Mouse (Mus musculus) forebrain, postnatal 0 days (tissue): Measurements from ENCODE around the gene Rbm44. TPM values are rescaled to one million over a fixed set of nuclear protein-coding genes. Genes with fewer than 3 reads are reported as not detected.

ENCODE experiments used
- ATAC-seq: fragments of 200-750 bp; cut with Nextera tagmentation; 2 replicates; pipeline ENCODE4 v1.8.0; 2017; ENCODE audit warnings: mild to moderate bottlenecking, moderate library complexity
- DNase-seq: peaks from one replicate; pipeline ENCODE4 v3.0.0-alpha.2; 2015
- H3K27ac ChIP-seq: fragments of 300-500 bp; sonication (generic); 2 replicates; pipeline ENCODE4 v1.5.1; 2014; ENCODE audit warnings: low read depth, mild to moderate bottlenecking, antibody characterized with exemption, low read length, moderate library complexity, mixed read lengths
- H3K27me3 ChIP-seq: fragments of 300-500 bp; sonication (generic); 2 replicates; pipeline ENCODE4 v1.6.1; 2014; ENCODE audit warnings: mild to moderate bottlenecking, low read length, mixed read lengths; ENCODE audit not compliant: insufficient read depth
- H3K36me3 ChIP-seq: fragments of 300-500 bp; sonication (generic); 2 replicates; pipeline ENCODE4 v1.6.1; 2014; ENCODE audit warnings: mild to moderate bottlenecking, moderate library complexity; ENCODE audit not compliant: insufficient read depth
- H3K4me1 ChIP-seq: fragments of 300-500 bp; sonication (generic); 2 replicates; pipeline ENCODE4 v1.6.1; 2014; ENCODE audit warnings: antibody characterized with exemption; ENCODE audit not compliant: insufficient read depth
- H3K4me2 ChIP-seq: fragments of 300-500 bp; sonication (generic); 2 replicates; pipeline ENCODE4 v1.6.1; 2014; ENCODE audit warnings: low read depth, mild to moderate bottlenecking, moderate library complexity
- H3K4me3 ChIP-seq: fragments of 300-500 bp; sonication (generic); 2 replicates; pipeline ENCODE4 v1.5.1; 2014; ENCODE audit warnings: low read depth, low read length, mixed read lengths
- H3K9ac ChIP-seq: fragments of 300-500 bp; sonication (generic); 2 replicates; pipeline ENCODE4 v1.6.1; 2014; ENCODE audit warnings: mild to moderate bottlenecking
- H3K9me3 ChIP-seq: fragments of 300-500 bp; sonication (generic); 2 replicates; pipeline ENCODE4 v1.6.1; 2016; ENCODE audit warnings: low read length
- CTCF ChIP-seq: sonication (generic); IDR thresholded peaks from 2 replicates; pipeline ENCODE4 v1.5.1; 2016; ENCODE audit warnings: antibody characterized with exemption, control low read depth, low read depth
- WGBS: fragments of 180-500 bp; shearing (Covaris S2); extraction: QIAGEN DNeasy Blood & Tissue Kit; methylation state at CpG from one replicate; pipeline ENCODE4 v1.1.7; 2014; 5-methylcytosine and 5-hydroxymethylcytosine counted together
- polyA plus RNA-seq: library from polyadenylated mRNA; unstranded; fragments of >200 nt; fragmentation: Nextera tagmentation; extraction: Ambion mirVana; gene quantifications from 2 replicates; pipeline ENCODE4 v1.2.1, GENCODE M21; 2015
- total RNA-seq: library from RNA; depleted of rRNA; stranded (reverse); fragments of >200 nt; gene quantifications from 2 replicates; pipeline ENCODE4 v1.2.3, GENCODE M21; 2014; rRNA removed

Rbm44 gene
- total RNA-seq: 0.29 TPM in 1 of 2 replicates, not detected in the other
- 0.11 and 0.19 TPM in 2 replicates for polyA plus RNA-seq

DNA sequence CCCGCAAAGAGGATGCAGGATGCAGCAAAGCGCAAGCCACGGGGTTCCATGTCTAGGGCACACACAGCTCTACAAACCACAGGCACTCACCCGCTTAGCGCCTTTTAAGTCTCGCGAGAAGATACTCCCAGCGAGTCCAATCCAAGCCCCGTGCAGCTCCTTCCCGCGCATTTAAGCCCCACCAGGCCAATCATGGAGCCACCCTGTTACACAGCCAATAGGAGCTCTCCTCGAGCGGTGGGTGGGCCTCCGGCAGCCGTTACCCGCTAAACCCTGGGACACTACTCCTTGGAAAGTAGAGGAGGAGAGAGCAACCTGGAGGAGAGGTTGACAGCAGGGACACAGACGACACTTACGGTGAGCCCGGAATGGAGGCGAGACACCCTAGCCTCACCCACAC lies at the start of gene Rbm44:
Gene Rbm44, plus strand, starts transcription at position 277 of the 400 bp plus-strand sequence.
- H3K27ac ChIP-seq: no peak within 1 kb of the TSS

DNA sequence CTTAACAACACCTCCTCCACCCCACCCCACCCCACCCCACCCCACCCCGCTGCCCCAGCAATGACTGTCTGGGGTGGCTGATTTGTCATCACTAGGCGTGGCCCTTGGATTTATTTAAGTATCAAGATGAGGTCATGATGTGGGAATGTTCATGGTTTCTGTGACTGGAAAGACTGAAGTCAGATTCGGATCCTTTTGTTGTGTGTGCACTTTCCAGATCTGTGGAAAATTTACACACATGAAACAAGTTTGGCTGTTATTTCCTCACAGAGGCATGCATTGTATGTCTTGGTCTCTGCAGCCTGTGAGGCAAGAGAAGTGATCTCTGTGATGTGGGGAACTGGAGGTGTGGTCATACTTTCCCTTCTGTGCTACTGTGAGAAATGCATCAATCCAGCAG lies 49.6 kb upstream of the Rbm44 start:
- Histone ChIP-seq H3K36me3 (no peaks in the 10 kb centered on the region), H3K9me3 (no peaks in the 10 kb centered on the region), H3K4me1 (no peaks in the 10 kb centered on the region), H3K4me2 (no peak overlapping the region), H3K27ac (no peak overlapping the region), H3K4me3 (no peak overlapping the region), H3K9ac (no peak overlapping the region), H3K27me3 (no peaks in the 10 kb centered on the region)
- 88% methylated on average over 3 of the region's 3 CpGs for WGBS
- DNase-seq (no peak), ATAC-seq (no peak)
- TF ChIP-seq CTCF: no peak

More for the DNA sequence above, at the start of gene Rbm44:
- H3K4me3 ChIP-seq: no peak within 1 kb of the TSS
- no peak within 1 kb of the TSS for H3K4me2 ChIP-seq
- no peaks in the 10 kb centered on the region for H3K9me3 ChIP-seq
- H3K9ac ChIP-seq: no peak within 1 kb of the TSS
- ATAC-seq (no peak; the same call in 1 of the 2 replicates), DNase-seq (no peak)
- TF ChIP-seq CTCF: no peak
- no peaks in the 10 kb centered on the region for H3K4me1 ChIP-seq
- H3K27me3 ChIP-seq: no peaks in the 10 kb centered on the region
- no peaks in the 10 kb centered on the region for H3K36me3 ChIP-seq
- WGBS: 75% methylated on average over 20 of the region's 20 CpGs

DNA sequence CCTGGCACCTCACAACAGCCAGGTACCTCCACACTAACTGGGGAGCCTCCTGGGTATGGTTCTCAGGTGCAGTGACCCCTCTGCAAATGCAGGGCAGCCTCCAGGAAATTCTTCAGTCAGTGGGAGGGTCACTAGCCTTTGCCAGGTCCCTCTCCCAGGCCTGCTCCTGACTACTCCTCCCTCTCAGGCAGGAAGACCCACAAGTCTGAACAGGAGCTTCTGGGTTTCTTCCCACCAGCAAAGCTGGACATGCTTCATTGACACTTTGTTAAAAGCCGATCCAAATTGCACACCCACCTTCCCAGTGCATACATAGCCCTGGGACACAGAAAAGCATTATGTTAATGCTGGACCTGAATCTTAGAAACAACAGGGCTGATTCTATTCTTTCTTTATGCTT lies 49.0 kb upstream of the Rbm44 start:
- WGBS: 73% methylated on average over 1 of the region's 1 CpGs
- Histone ChIP-seq H3K9ac (no peak overlapping the region), H3K27ac (no peak overlapping the region), H3K9me3 (no peaks in the 10 kb centered on the region), H3K4me2 (no peak overlapping the region), H3K36me3 (0 out of 2 replicates have a peak, but pooled peaks cover 3% of the 10 kb centered on the region), H3K27me3 (no peaks in the 10 kb centered on the region), H3K4me3 (no peak overlapping the region), H3K4me1 (no peaks in the 10 kb centered on the region)
- DNase-seq: no peak
- ATAC-seq: no peak
- no peak for TF ChIP-seq CTCF

DNA sequence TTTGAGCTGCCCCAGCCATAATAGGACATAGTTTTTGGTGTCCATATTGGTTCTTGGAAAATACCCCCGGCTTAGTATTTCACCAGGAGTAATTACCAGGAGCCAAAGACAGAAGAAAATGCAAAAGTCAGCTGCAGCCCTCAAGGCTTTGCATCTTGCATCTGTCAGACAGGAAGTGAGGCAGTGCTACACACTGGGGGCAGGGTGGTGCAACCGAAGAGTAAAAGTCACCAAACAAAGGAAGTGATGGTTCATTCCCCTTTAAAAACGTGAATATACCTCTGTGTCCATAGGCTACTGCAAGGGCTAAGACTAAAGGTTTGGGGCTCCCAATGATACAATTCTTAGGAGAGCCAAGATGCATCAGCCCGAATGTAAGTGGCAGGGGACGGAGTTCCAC lies 48.4 kb upstream of the Rbm44 start:
- Histone ChIP-seq H3K4me3 (no peak overlapping the region), H3K36me3 (0 out of 2 replicates have a peak, but pooled peaks cover 3% of the 10 kb centered on the region), H3K27ac (no peak overlapping the region), H3K4me2 (no peak overlapping the region), H3K27me3 (no peaks in the 10 kb centered on the region), H3K9ac (no peak overlapping the region), H3K4me1 (no peaks in the 10 kb centered on the region), H3K9me3 (no peaks in the 10 kb centered on the region)
- no peak for TF ChIP-seq CTCF
- 77% methylated on average over 5 of the region's 5 CpGs for WGBS
- ATAC-seq: no peak
- no peak for DNase-seq

DNA sequence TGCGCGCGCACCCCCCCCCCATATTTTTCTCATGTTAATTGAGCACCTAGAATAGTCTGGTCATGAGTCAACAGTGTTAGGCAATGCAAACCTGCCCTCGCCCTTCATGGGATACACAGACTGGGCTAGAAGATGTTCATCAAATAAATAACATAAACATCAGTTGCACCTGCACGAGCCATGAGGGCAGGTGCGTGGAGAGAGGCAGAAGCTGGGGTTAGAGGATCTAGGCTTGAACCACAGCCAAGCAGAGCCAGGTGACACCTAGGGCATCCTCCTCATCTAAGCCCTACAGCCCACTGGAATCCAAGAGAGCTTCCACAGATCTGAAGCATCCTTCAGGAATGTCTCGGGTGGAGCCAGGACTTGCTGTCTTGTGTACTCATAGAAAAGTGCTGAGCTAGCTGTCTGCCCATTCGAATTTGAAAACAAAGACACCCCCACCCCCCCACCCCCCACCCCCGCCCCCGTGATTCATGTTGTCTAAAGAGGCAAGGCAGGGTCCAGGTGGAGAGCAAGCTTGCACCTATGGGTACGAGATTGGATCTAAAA lies 47.5 kb upstream of the Rbm44 start:
- no peak for DNase-seq
- WGBS: 94% methylated on average over 11 of the region's 11 CpGs

DNA sequence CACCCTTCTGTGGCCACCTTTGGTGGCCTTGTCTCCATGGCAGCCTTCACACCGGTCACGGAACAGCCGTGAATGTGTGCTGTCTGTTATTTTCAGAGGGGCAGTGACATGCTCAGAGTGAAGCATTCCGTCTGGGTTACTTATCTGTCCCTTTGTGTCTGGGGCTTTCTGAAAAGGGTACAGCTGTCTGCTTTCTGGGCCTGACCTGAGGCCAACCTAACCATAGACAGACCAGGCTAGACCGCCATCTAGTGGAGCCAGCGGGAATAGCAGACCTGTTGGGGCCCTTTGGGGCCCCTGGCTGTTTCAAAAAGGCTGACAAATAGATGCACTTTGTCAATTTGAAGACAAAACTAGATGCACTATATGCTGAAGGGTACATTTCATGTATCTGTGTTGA lies 46.0 kb upstream of the Rbm44 start:
- Histone ChIP-seq H3K27ac (no peak overlapping the region), H3K36me3 (peaks cover 7% of the 10 kb centered on the region; the same call in 1 of the 2 replicates), H3K27me3 (no peaks in the 10 kb centered on the region), H3K9ac (no peak overlapping the region), H3K4me3 (no peak overlapping the region), H3K4me2 (no peak overlapping the region), H3K9me3 (no peaks in the 10 kb centered on the region), H3K4me1 (no peaks in the 10 kb centered on the region)
- 23% methylated on average over 6 of the region's 6 CpGs for WGBS
- DNase-seq (peak; percentile 71), ATAC-seq (peak; percentile 62; the same call in 1 of the 2 replicates)
- TF ChIP-seq CTCF: peak; percentile 78

More for the DNA sequence above, 47.5 kb upstream of the Rbm44 start:
- Histone ChIP-seq H3K36me3 (0 out of 2 replicates have a peak, but pooled peaks cover 3% of the 10 kb centered on the region), H3K4me3 (no peak overlapping the region), H3K27me3 (no peaks in the 10 kb centered on the region), H3K9ac (no peak overlapping the region), H3K4me1 (no peaks in the 10 kb centered on the region), H3K4me2 (no peak overlapping the region), H3K9me3 (no peaks in the 10 kb centered on the region), H3K27ac (no peak overlapping the region)
- no peak for TF ChIP-seq CTCF
- no peak for ATAC-seq

DNA sequence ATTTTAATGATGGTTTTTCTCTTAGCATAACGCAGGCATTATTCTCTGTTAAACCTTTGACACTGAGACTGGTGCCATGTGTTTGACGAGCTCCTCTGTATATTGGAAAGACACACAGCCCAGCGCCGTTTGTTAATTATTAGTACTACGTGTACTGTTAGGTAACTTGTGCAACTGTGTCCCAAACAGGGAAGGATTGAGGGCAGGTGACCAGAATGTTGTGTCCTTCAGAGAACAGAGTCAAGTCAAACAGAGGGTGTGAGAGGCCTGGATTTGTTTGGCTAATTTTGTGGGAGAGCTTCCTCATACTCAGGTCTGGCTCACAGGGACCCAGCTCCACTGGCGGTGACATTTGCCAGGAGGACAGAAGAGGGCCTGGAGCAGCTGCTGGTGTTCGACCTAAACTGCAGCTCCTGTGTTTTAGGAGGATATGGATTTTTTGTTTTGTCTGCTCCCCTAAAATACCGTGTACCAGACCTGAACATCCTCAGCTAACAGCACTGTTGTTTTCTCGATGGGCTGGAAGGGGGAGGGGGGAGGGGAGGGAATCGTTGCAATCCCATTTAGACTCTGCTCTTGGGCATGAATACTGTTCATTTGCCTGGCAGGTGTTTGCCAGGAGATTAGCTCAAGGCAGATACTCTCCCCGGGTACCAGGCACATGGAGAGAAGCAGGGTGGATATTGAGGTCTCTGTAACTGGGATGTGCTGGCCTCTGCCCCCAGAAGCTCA lies 43.0 kb upstream of the Rbm44 start:
- Histone ChIP-seq H3K4me3 (no peak overlapping the region), H3K27me3 (no peaks in the 10 kb centered on the region), H3K36me3 (peaks cover 12% of the 10 kb centered on the region; the same call in 1 of the 2 replicates), H3K9ac (no peak overlapping the region), H3K27ac (no peak overlapping the region), H3K4me1 (no peaks in the 10 kb centered on the region), H3K9me3 (no peaks in the 10 kb centered on the region), H3K4me2 (no peak overlapping the region)
- ATAC-seq (no peak), DNase-seq (no peak)
- no peak for TF ChIP-seq CTCF
- 67% methylated on average over 11 of the region's 11 CpGs for whole genome bisulfite sequencing
